Mouse (Mus musculus) ES-E14 (cell line): ENCODE measurements around the gene Myf5.

Experiments used
- CHD2 ChIP-seq: IDR thresholded peaks from 2 replicates; pipeline ENCODE4 v1.6.1; 2014; ENCODE audit warnings: mild to moderate bottlenecking, low read depth, low read length, inconsistent platforms
- HCFC1 ChIP-seq: IDR thresholded peaks from 2 replicates; pipeline ENCODE4 v1.6.1; 2012; ENCODE audit warnings: low read length, inconsistent platforms, borderline replicate concordance; ENCODE audit not compliant: insufficient read depth
- MAFK ChIP-seq: IDR thresholded peaks from 2 replicates; pipeline ENCODE4 v1.6.1; 2014; ENCODE audit warnings: mild to moderate bottlenecking, low read depth, low read length, inconsistent platforms; ENCODE audit not compliant: insufficient read depth
- ZC3H11A ChIP-seq: IDR thresholded peaks from 2 replicates; pipeline ENCODE4 v1.6.1; 2012; ENCODE audit warnings: low read depth, mild to moderate bottlenecking, inconsistent platforms, low read length, borderline replicate concordance
- ZNF384 ChIP-seq: IDR thresholded peaks from 2 replicates; pipeline ENCODE4 v1.6.1; 2012; ENCODE audit warnings: low read depth, low read length, inconsistent platforms

- TF ChIP-seq MAFK (no peak), HCFC1 (no peak), CHD2 (no peak), ZNF384 (no peak), ZC3H11A (no peak)
These were observed 16.3 kb upstream of the Myf5 start for GRCm38 (mm10) chr10:107502193-107502592.
